Mouse (Mus musculus): ENCODE data around the gene Otx2. TPM values are rescaled to one million over a fixed set of nuclear protein-coding genes. Genes with fewer than 3 reads are reported as not detected.

The Otx2 gene
- polyA plus RNA-seq, 1 experiment from 2014 or later = not detected

Other genes starting within 250 kb of the Otx2 start
- gene Tmem260, start 227.7 kb downstream of the Otx2 start, polyA plus RNA-seq (2015; fragmentation: Nextera tagmentation; extraction: Ambion mirVana) = 17.9 and 20.1 TPM in 2 replicates